Mouse (Mus musculus) heart, embryonic 16.5 days (tissue): Measurements from ENCODE around the gene Tbc1d32. TPM values are rescaled to one million over a fixed set of nuclear protein-coding genes. Genes with fewer than 3 reads are reported as not detected.
A peak's percentile ranks its signal among the peaks of the same experiment; 100 is the strongest.

Source experiments
- ATAC-seq: fragments of 200-750 bp; cut with Nextera tagmentation; replicated peaks from 2 replicates; pipeline ENCODE4 v1.8.0; 2017; ENCODE audit warnings: moderate number of reproducible peaks; ENCODE audit not compliant: insufficient read depth, low FRiP score; ENCODE audit errors: extremely low read depth
- H3K27ac ChIP-seq: fragments of 300-500 bp; sonication (generic); 2 replicates; pipeline ENCODE4 v1.5.1; 2014; ENCODE audit warnings: mild to moderate bottlenecking, low read length, control low read depth, moderate library complexity
- H3K27me3 ChIP-seq: fragments of 300-500 bp; sonication (generic); 2 replicates; pipeline ENCODE4 v1.6.1; 2014; ENCODE audit warnings: low read length, mixed read lengths; ENCODE audit not compliant: control insufficient read depth, insufficient read depth
- H3K36me3 ChIP-seq: fragments of 300-500 bp; sonication (generic); 2 replicates; pipeline ENCODE4 v1.6.1; 2014; ENCODE audit not compliant: control insufficient read depth, insufficient read depth
- H3K4me1 ChIP-seq: fragments of 300-500 bp; sonication (generic); 2 replicates; pipeline ENCODE4 v1.6.1; 2014; ENCODE audit warnings: low read length, mixed read lengths; ENCODE audit not compliant: control insufficient read depth, insufficient read depth
- H3K4me2 ChIP-seq: fragments of 300-500 bp; sonication (generic); 2 replicates; pipeline ENCODE4 v1.6.1; 2014; ENCODE audit warnings: low read depth, mild to moderate bottlenecking, control low read depth, low read length
- H3K4me3 ChIP-seq: fragments of 300-500 bp; sonication (generic); 2 replicates; pipeline ENCODE4 v1.5.1; 2014; ENCODE audit warnings: mild to moderate bottlenecking, control low read depth, low read length
- H3K9ac ChIP-seq: fragments of 300-500 bp; sonication (generic); 2 replicates; pipeline ENCODE4 v1.6.1; 2014; ENCODE audit warnings: low read length, control low read depth
- H3K9me3 ChIP-seq: fragments of 300-500 bp; sonication (generic); replicated peaks from 2 replicates; pipeline ENCODE4 v1.6.1; 2016; ENCODE audit warnings: low read length; ENCODE audit not compliant: control insufficient read depth
- WGBS: fragments of 180-500 bp; shearing (Covaris S2); extraction: QIAGEN DNeasy Blood & Tissue Kit; methylation state at CpG from one replicate; pipeline ENCODE4 v1.1.7; 2014; 5-methylcytosine and 5-hydroxymethylcytosine counted together
- polyA plus RNA-seq: library from polyadenylated mRNA; unstranded; fragments of >200 nt; fragmentation: Nextera tagmentation; extraction: Ambion mirVana; gene quantifications from 2 replicates; pipeline ENCODE4 v1.2.1, GENCODE M21; 2015

Gene Tbc1d32
- polyA plus RNA-seq, 1 experiment from 2014 or later = 2.1 TPM

- Histone ChIP-seq H3K4me3 (no peak overlapping the region), H3K27me3 (no peaks in the 10 kb centered on the region), H3K27ac (no peak overlapping the region), H3K4me1 (no peaks in the 10 kb centered on the region), H3K36me3 (no peaks in the 10 kb centered on the region), H3K4me2 (no peak overlapping the region), H3K9ac (no peak overlapping the region), H3K9me3 (no peaks in the 10 kb centered on the region)
- WGBS = 80% methylated on average over 2 of the region's 2 CpGs
- ATAC-seq = no peak
These were observed 98.8 kb downstream of the Tbc1d32 start for GRCm38 (mm10) chr10:56129642-56130041.

- no peak for ATAC-seq
- no peak overlapping the region for H3K4me2 ChIP-seq
- no peaks in the 10 kb centered on the region for H3K4me1 ChIP-seq
- H3K9ac ChIP-seq = no peak overlapping the region
- H3K27ac ChIP-seq = no peak overlapping the region
- H3K9me3 ChIP-seq = no peaks in the 10 kb centered on the region
- no peaks in the 10 kb centered on the region for H3K27me3 ChIP-seq
- 89% methylated on average over 1 of the region's 1 CpGs for WGBS
- H3K36me3 ChIP-seq = no peaks in the 10 kb centered on the region
- H3K4me3 ChIP-seq = no peak overlapping the region
These were observed 101.5 kb downstream of the Tbc1d32 start for GRCm38 (mm10) chr10:56126972-56127371.

GRCm38 (mm10) chr10:56115636-56116180 lies 112.8 kb downstream of the Tbc1d32 start:
- Histone ChIP-seq H3K27me3 (no peaks in the 10 kb centered on the region), H3K9ac (peak overlapping the region; percentile 74), H3K27ac (peak overlapping the region; percentile 46), H3K36me3 (no peaks in the 10 kb centered on the region), H3K9me3 (no peaks in the 10 kb centered on the region), H3K4me3 (peak overlapping the region; percentile 71), H3K4me2 (peak overlapping the region; percentile 87), H3K4me1 (peaks cover 4% of the 10 kb centered on the region)
- peak; percentile 47 for ATAC-seq
- WGBS = 22% methylated on average over 27 of the region's 27 CpGs

- Histone ChIP-seq H3K27me3 (no peaks in the 10 kb centered on the region), H3K4me1 (peaks cover 4% of the 10 kb centered on the region), H3K9ac (peak overlapping the region; percentile 74), H3K4me3 (peak overlapping the region; percentile 71), H3K27ac (peak overlapping the region; percentile 46), H3K36me3 (no peaks in the 10 kb centered on the region), H3K9me3 (no peaks in the 10 kb centered on the region), H3K4me2 (peak overlapping the region; percentile 87)
- under 1% methylated on average over 50 of the region's 50 CpGs for WGBS
- peak; percentile 86 for ATAC-seq
These were observed 113.4 kb downstream of the Tbc1d32 start for GRCm38 (mm10) chr10:56114951-56115635.

GRCm38 (mm10) chr10:56106996-56107334 lies 121.5 kb downstream of the Tbc1d32 start:
- Histone ChIP-seq H3K36me3 (no peaks in the 10 kb centered on the region), H3K4me1 (no peaks in the 10 kb centered on the region), H3K4me3 (peak overlapping the region; percentile 62), H3K9ac (peak overlapping the region; percentile 74), H3K27ac (peak overlapping the region; percentile 51; the same call in 1 of the 2 replicates), H3K9me3 (0 out of 2 replicates have a peak, but pooled peaks cover 2% of the 10 kb centered on the region), H3K4me2 (peak overlapping the region; percentile 67), H3K27me3 (no peaks in the 10 kb centered on the region)
- 38% methylated on average over 1 of the region's 1 CpGs for WGBS
- ATAC-seq = peak; percentile 53; the same call in 1 of the 2 replicates

GRCm38 (mm10) chr10:56106333-56106995 lies 122.0 kb downstream of the Tbc1d32 start, which contains the start of gene Msl3l2:
TSS of gene Msl3l2 (plus strand) at chr10:56106917.
- Histone ChIP-seq H3K4me3 (peak within 1 kb of the TSS; percentile 62), H3K36me3 (no peaks in the 10 kb centered on the region), H3K9me3 (0 out of 2 replicates have a peak, but pooled peaks cover 2% of the 10 kb centered on the region), H3K9ac (peak within 1 kb of the TSS; percentile 74), H3K27ac (peak within 1 kb of the TSS; percentile 51; the same call in 1 of the 2 replicates), H3K27me3 (no peaks in the 10 kb centered on the region), H3K4me2 (peak within 1 kb of the TSS; percentile 67), H3K4me1 (no peaks in the 10 kb centered on the region)
- 28% methylated on average over 18 of the region's 18 CpGs for WGBS
- ATAC-seq = peak; percentile 90

GRCm38 (mm10) chr10:56099641-56100310 lies 128.7 kb downstream of the Tbc1d32 start:
- Histone ChIP-seq H3K9ac (no peak overlapping the region), H3K36me3 (no peaks in the 10 kb centered on the region), H3K27me3 (no peaks in the 10 kb centered on the region), H3K9me3 (0 out of 2 replicates have a peak, but pooled peaks cover 2% of the 10 kb centered on the region), H3K4me2 (no peak overlapping the region), H3K27ac (no peak overlapping the region), H3K4me3 (no peak overlapping the region), H3K4me1 (no peaks in the 10 kb centered on the region)
- WGBS = 81% methylated on average over 3 of the region's 3 CpGs
- ATAC-seq = no peak

- 81% methylated on average over 3 of the region's 3 CpGs for WGBS
- no peaks in the 10 kb centered on the region for H3K4me1 ChIP-seq
- no peaks in the 10 kb centered on the region for H3K36me3 ChIP-seq
- H3K9me3 ChIP-seq = 0 out of 2 replicates have a peak, but pooled peaks cover 2% of the 10 kb centered on the region
- no peak overlapping the region for H3K9ac ChIP-seq
- H3K27ac ChIP-seq = no peak overlapping the region
- H3K4me2 ChIP-seq = no peak overlapping the region
- no peak overlapping the region for H3K4me3 ChIP-seq
- H3K27me3 ChIP-seq = no peaks in the 10 kb centered on the region
- no peak for ATAC-seq
These were observed 129.4 kb downstream of the Tbc1d32 start for GRCm38 (mm10) chr10:56099126-56099525.
